Mouse (Mus musculus): Measurements from ENCODE around the gene Swap70. TPM values are rescaled to one million over a fixed set of nuclear protein-coding genes. Genes with fewer than 3 reads are reported as not detected.
A peak's percentile ranks its signal among the peaks of the same experiment; 100 is the strongest.

The Swap70 gene
- polyA plus RNA-seq, 1 experiment, result 47.3 TPM

GRCm38 (mm10) chr7:110236085-110236484 lies 14.6 kb downstream of the Swap70 start:
- H3K27ac ChIP-seq (ENCODE audit: insufficient read depth, low read length), result peak overlapping the region; percentile 95; the same call in 1 of the 2 replicates
- H3K4me3 ChIP-seq (ENCODE audit: insufficient read depth, low read length), result no peak overlapping the region
- TF ChIP-seq CTCF (IDR thresholded peaks at IDR 0.05; ENCODE audit: borderline replicate concordance, insufficient read depth, low read length) (no peak), POLR2A (IDR thresholded peaks at IDR 0.05; ENCODE audit: low read depth, low read length) (no peak)
- peaks cover 20% of the 10 kb centered on the region for H3K4me1 ChIP-seq (ENCODE audit: control insufficient read depth, insufficient read depth, low read length)

DNA sequence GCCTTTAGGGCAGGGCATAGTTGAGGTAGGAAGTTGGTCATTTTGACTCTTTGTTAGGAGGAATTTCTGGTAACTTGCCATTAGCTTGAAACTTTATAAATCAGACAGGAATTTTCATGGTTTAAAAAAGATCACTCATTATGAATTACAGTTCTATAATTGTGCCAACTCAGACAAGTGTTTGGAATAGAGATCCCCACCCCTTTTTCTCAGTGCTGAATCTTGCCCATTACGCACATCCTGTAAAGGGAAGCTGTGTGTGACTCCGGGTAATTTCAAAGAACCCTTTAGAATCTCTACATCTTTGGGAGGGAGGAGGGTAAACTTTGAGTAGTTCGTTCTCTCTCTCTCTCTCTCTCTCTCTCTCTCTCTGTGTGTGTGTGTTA lies 15.9 kb downstream of the Swap70 start:
- Histone ChIP-seq H3K27ac (ENCODE audit: insufficient read depth, low read length) (peak overlapping the region; percentile 95), H3K4me3 (ENCODE audit: insufficient read depth, low read length) (peak overlapping the region; percentile 1; the same call in 1 of the 2 replicates), H3K4me1 (ENCODE audit: control insufficient read depth, insufficient read depth, low read length) (peaks cover 20% of the 10 kb centered on the region)
- no peak for TF ChIP-seq POLR2A (IDR thresholded peaks at IDR 0.05; ENCODE audit: low read depth, low read length)
- no peak for TF ChIP-seq CTCF (IDR thresholded peaks at IDR 0.05; ENCODE audit: borderline replicate concordance, insufficient read depth, low read length)

DNA sequence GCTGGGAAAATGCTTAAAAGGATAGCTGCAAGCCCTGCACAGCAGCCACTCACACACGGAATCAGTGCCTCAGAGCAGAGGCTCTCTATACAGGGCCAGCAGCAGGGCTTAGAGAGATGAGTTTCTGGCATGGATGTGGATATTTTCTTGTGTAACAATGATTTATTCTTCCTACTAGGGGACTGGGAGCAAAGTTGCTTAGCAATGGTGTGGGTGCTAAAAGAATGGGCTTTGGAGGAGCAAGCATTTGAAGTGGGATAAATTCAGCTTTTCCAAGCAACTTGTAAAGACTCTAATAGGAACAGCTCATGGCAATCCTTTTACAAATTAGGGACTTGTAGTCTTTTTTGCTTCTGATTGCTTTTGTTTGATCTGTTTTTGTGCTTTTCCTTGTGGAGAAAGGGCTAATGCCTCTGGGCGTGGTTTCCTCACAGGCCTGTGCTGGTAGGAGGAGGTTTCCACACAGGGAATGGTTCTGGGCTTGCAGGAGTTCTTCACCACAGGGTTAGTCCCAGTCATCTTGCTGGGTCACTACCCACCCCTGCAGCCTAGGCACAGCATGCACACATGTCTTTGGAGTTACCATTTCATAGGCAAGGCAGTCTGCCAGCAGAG lies 16.4 kb downstream of the Swap70 start:
- H3K27ac ChIP-seq (ENCODE audit: insufficient read depth, low read length), result peak overlapping the region; percentile 95
- H3K4me3 ChIP-seq (ENCODE audit: insufficient read depth, low read length), result peak overlapping the region; percentile 1; the same call in 1 of the 2 replicates
- TF ChIP-seq CTCF (IDR thresholded peaks at IDR 0.05; ENCODE audit: borderline replicate concordance, insufficient read depth, low read length), result no peak
- 0 out of 2 replicates have a peak, but pooled peaks have one; percentile 23 for TF ChIP-seq POLR2A (IDR thresholded peaks at IDR 0.05; ENCODE audit: low read depth, low read length)
- peaks cover 20% of the 10 kb centered on the region for H3K4me1 ChIP-seq (ENCODE audit: control insufficient read depth, insufficient read depth, low read length)

GRCm38 (mm10) chr7:110239590-110239989 lies 18.1 kb downstream of the Swap70 start:
- Histone ChIP-seq H3K27ac (ENCODE audit: insufficient read depth, low read length) (no peak overlapping the region), H3K4me3 (ENCODE audit: insufficient read depth, low read length) (no peak overlapping the region), H3K4me1 (ENCODE audit: control insufficient read depth, insufficient read depth, low read length) (peaks cover 26% of the 10 kb centered on the region)
- no peak for TF ChIP-seq POLR2A (IDR thresholded peaks at IDR 0.05; ENCODE audit: low read depth, low read length)
- no peak for TF ChIP-seq CTCF (IDR thresholded peaks at IDR 0.05; ENCODE audit: borderline replicate concordance, insufficient read depth, low read length)

DNA sequence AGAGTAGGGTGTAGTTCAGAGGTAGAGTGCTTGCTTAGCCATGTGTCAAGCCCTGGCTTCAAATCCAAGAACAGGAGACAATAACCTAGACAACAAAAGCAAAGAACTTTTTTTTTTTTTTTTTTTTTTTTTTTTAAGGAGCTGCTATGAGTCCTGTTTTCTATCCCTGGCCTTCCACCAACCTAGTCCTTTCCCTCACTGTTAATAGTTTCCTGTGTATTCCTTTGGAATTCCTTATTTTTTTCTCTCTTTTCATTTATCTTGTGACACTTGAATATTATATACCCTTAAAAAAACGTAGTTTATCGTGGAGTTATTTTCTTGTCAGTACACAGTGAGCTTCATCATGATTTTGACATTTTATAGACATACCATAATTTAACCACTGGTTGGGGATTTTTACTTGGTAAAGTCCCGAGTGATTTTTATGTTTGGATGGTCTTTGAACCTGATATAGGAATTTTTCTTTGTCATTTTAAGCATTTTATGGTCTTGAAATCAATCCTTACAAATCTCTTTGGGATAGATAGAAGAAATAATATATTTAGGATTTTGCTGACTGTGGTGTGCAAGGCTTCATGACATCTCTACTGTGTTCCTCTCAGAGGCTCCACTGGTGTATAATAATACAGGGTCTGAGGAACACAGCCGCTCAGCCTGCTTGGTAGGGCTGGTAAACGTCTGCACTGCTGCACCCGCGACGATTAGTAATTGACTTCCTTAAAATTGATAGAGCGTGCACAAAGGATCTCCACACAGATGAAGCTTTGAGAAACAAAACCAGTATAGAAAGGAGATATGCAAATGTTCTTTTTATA lies 20.2 kb downstream of the Swap70 start:
- Histone ChIP-seq H3K4me1 (ENCODE audit: control insufficient read depth, insufficient read depth, low read length) (peaks cover 21% of the 10 kb centered on the region), H3K4me3 (ENCODE audit: insufficient read depth, low read length) (no peak overlapping the region), H3K27ac (ENCODE audit: insufficient read depth, low read length) (no peak overlapping the region)
- TF ChIP-seq POLR2A (IDR thresholded peaks at IDR 0.05; ENCODE audit: low read depth, low read length), result no peak
- TF ChIP-seq CTCF (IDR thresholded peaks at IDR 0.05; ENCODE audit: borderline replicate concordance, insufficient read depth, low read length), result no peak

GRCm38 (mm10) chr7:110242290-110242581 lies 20.7 kb downstream of the Swap70 start:
- TF ChIP-seq CTCF (IDR thresholded peaks at IDR 0.05; ENCODE audit: borderline replicate concordance, insufficient read depth, low read length), result no peak
- no peak for TF ChIP-seq POLR2A (IDR thresholded peaks at IDR 0.05; ENCODE audit: low read depth, low read length)
- no peak overlapping the region for H3K4me3 ChIP-seq (ENCODE audit: insufficient read depth, low read length)
- no peak overlapping the region for H3K27ac ChIP-seq (ENCODE audit: insufficient read depth, low read length)
- peaks cover 16% of the 10 kb centered on the region for H3K4me1 ChIP-seq (ENCODE audit: control insufficient read depth, insufficient read depth, low read length)

GRCm38 (mm10) chr7:110245128-110245527 lies 23.6 kb downstream of the Swap70 start:
- no peak overlapping the region for H3K4me3 ChIP-seq (ENCODE audit: insufficient read depth, low read length)
- TF ChIP-seq CTCF (IDR thresholded peaks at IDR 0.05; ENCODE audit: borderline replicate concordance, insufficient read depth, low read length), result no peak
- no peak for TF ChIP-seq POLR2A (IDR thresholded peaks at IDR 0.05; ENCODE audit: low read depth, low read length)
- peak overlapping the region; percentile 99 for H3K27ac ChIP-seq (ENCODE audit: insufficient read depth, low read length)
- H3K4me1 ChIP-seq (ENCODE audit: control insufficient read depth, insufficient read depth, low read length), result peaks cover 29% of the 10 kb centered on the region

DNA sequence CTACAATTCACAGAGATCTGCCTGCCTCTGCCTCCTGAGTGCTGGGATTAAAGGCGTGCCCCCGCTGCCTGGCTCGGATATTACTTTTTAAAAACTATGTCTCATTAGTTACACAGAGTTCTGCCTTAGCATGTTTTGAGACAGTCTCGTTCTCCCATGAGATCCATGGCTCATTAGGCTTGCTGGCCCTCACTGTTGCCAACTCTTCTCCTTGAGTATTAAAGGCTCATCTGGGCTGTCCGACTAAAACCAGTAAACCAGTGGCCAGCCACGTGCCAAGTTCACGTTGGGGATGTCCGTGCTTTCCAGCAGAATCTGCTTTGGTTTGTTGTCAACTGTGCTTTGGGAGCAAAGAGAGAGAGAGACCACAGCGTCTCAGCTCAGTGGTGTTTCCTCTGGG lies 25.0 kb downstream of the Swap70 start:
- peak overlapping the region; percentile 97 for H3K27ac ChIP-seq (ENCODE audit: insufficient read depth, low read length)
- peaks cover 29% of the 10 kb centered on the region for H3K4me1 ChIP-seq (ENCODE audit: control insufficient read depth, insufficient read depth, low read length)
- no peak overlapping the region for H3K4me3 ChIP-seq (ENCODE audit: insufficient read depth, low read length)
- TF ChIP-seq POLR2A (IDR thresholded peaks at IDR 0.05; ENCODE audit: low read depth, low read length) (no peak), CTCF (IDR thresholded peaks at IDR 0.05; ENCODE audit: borderline replicate concordance, insufficient read depth, low read length) (no peak)

DNA sequence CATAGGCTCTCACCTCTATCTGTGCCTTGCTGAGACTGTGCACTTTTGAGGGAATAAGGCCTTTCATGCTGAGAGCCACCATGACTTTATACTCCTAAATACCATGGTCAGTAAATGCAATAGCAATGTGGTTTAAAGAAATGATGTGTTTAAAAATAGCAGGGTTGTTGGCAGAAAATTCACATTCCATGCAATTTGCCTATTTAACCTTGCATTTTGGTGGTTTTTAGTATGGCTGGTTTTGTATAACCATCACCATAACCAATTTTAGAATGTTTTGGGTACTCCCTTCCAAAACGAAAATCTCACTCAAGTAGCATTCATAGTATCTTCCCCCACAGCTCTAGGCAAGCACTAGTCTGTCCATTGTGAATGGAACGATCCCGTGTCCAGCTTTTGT lies 26.3 kb downstream of the Swap70 start:
- no peak overlapping the region for H3K4me3 ChIP-seq (ENCODE audit: insufficient read depth, low read length)
- peak overlapping the region; percentile 97 for H3K27ac ChIP-seq (ENCODE audit: insufficient read depth, low read length)
- no peak for TF ChIP-seq POLR2A (IDR thresholded peaks at IDR 0.05; ENCODE audit: low read depth, low read length)
- TF ChIP-seq CTCF (IDR thresholded peaks at IDR 0.05; ENCODE audit: borderline replicate concordance, insufficient read depth, low read length), result no peak
- peaks cover 29% of the 10 kb centered on the region for H3K4me1 ChIP-seq (ENCODE audit: control insufficient read depth, insufficient read depth, low read length)

GRCm38 (mm10) chr7:110248677-110249076 lies 27.2 kb downstream of the Swap70 start:
- TF ChIP-seq CTCF (IDR thresholded peaks at IDR 0.05; ENCODE audit: borderline replicate concordance, insufficient read depth, low read length) (no peak), POLR2A (IDR thresholded peaks at IDR 0.05; ENCODE audit: low read depth, low read length) (no peak)
- H3K27ac ChIP-seq (ENCODE audit: insufficient read depth, low read length), result peak overlapping the region; percentile 89
- peaks cover 26% of the 10 kb centered on the region for H3K4me1 ChIP-seq (ENCODE audit: control insufficient read depth, insufficient read depth, low read length)
- no peak overlapping the region for H3K4me3 ChIP-seq (ENCODE audit: insufficient read depth, low read length)
